Mouse (Mus musculus): ENCODE measurements around the gene Ctnnbip1. TPM values are rescaled to one million over a fixed set of nuclear protein-coding genes. Genes with fewer than 3 reads are reported as not detected.

The Ctnnbip1 gene
- total and polyA plus RNA-seq, 2 experiments from 2014 or later: 31.8 to 53.6 TPM

- Histone ChIP-seq H3K27ac (ENCODE audit: low read depth) (no peak overlapping the region), H3K9ac (replicated peaks; ENCODE audit: low read depth, low read length) (no peak overlapping the region), H3K4me2 (ENCODE audit: low read depth, low read length) (no peak overlapping the region), H3K4me1 (ENCODE audit: control insufficient read depth, insufficient read depth) (peaks cover 38% of the 10 kb centered on the region), H3K27me3 (ENCODE audit: control insufficient read depth, insufficient read depth, low read length) (no peaks in the 10 kb centered on the region), H3K36me3 (replicated peaks; ENCODE audit: control insufficient read depth, insufficient read depth, low read length) (no peaks in the 10 kb centered on the region), H3K9me3 (replicated peaks; ENCODE audit: control insufficient read depth, low read length) (no peaks in the 10 kb centered on the region), H3K4me3 (ENCODE audit: low read depth, low read length) (no peak overlapping the region)
- DNase-seq (ENCODE audit: low spot score) (no peak), ATAC-seq (ENCODE audit: insufficient read depth, low read depth) (no peak)
- 62% methylated on average over 10 of the region's 10 CpGs for WGBS
- TF ChIP-seq CTCF (IDR thresholded peaks at IDR 0.05; ENCODE audit: low read depth) (no peak), EP300 (IDR thresholded peaks at IDR 0.05; ENCODE audit: low read depth) (no peak)
Measured at GRCm38 (mm10) chr4:149521258-149521657, 3.2 kb downstream of the Ctnnbip1 start.

GRCm38 (mm10) chr4:149523961-149524360 is 5.9 kb downstream of the Ctnnbip1 start:
- peaks cover 43% of the 10 kb centered on the region for H3K4me1 ChIP-seq (ENCODE audit: control insufficient read depth, insufficient read depth)
- WGBS: 85% methylated on average over 6 of the region's 6 CpGs
- ATAC-seq (ENCODE audit: insufficient read depth, low read depth) (no peak), DNase-seq (ENCODE audit: low spot score) (no peak)
- no peak overlapping the region for H3K9ac ChIP-seq (replicated peaks; ENCODE audit: low read depth, low read length)
- H3K9me3 ChIP-seq (replicated peaks; ENCODE audit: control insufficient read depth, low read length): no peaks in the 10 kb centered on the region
- H3K4me3 ChIP-seq (ENCODE audit: low read depth, low read length): no peak overlapping the region
- no peak overlapping the region for H3K27ac ChIP-seq (ENCODE audit: low read depth)
- H3K27me3 ChIP-seq (ENCODE audit: control insufficient read depth, insufficient read depth, low read length): no peaks in the 10 kb centered on the region
- no peaks in the 10 kb centered on the region for H3K36me3 ChIP-seq (replicated peaks; ENCODE audit: control insufficient read depth, insufficient read depth, low read length)
- TF ChIP-seq CTCF (IDR thresholded peaks at IDR 0.05; ENCODE audit: low read depth): no peak
- no peak for TF ChIP-seq EP300 (IDR thresholded peaks at IDR 0.05; ENCODE audit: low read depth)
- no peak overlapping the region for H3K4me2 ChIP-seq (ENCODE audit: low read depth, low read length)

DNA sequence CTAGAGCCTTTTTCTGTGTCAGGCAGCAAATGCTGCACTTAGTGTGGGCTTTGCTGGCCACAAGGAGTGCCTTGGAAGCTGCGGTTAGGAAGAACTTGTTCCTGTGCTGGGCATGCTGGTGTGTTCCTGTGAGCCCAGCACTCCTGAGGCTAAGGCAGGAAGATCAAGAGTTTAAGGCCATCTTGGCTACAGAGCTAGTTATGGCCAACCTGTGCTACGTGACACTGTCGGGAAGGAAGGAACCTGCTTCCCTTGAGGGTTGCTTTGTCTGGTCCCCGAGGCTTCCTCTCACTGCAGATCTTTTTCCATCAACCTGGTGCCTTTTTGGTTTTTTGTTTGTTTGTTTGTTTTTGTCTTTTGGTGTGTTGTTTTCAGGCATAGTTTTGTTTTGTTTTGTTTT is 7.1 kb downstream of the Ctnnbip1 start:
- DNase-seq (ENCODE audit: low spot score): no peak

GRCm38 (mm10) chr4:149525811-149526210 is 7.8 kb downstream of the Ctnnbip1 start:
- H3K4me1 ChIP-seq (ENCODE audit: control insufficient read depth, insufficient read depth): peaks cover 50% of the 10 kb centered on the region

More for the DNA sequence above, 7.1 kb downstream of the Ctnnbip1 start:
- peaks cover 49% of the 10 kb centered on the region for H3K4me1 ChIP-seq (ENCODE audit: control insufficient read depth, insufficient read depth)
- ATAC-seq (ENCODE audit: insufficient read depth, low read depth): no peak
- H3K36me3 ChIP-seq (replicated peaks; ENCODE audit: control insufficient read depth, insufficient read depth, low read length): no peaks in the 10 kb centered on the region
- no peak overlapping the region for H3K4me3 ChIP-seq (ENCODE audit: low read depth, low read length)
- H3K9me3 ChIP-seq (replicated peaks; ENCODE audit: control insufficient read depth, low read length): no peaks in the 10 kb centered on the region
- no peaks in the 10 kb centered on the region for H3K27me3 ChIP-seq (ENCODE audit: control insufficient read depth, insufficient read depth, low read length)
- 68% methylated on average over 4 of the region's 4 CpGs for WGBS
- no peak for TF ChIP-seq CTCF (IDR thresholded peaks at IDR 0.05; ENCODE audit: low read depth)
- no peak for TF ChIP-seq EP300 (IDR thresholded peaks at IDR 0.05; ENCODE audit: low read depth)
- no peak overlapping the region for H3K4me2 ChIP-seq (ENCODE audit: low read depth, low read length)
- peak overlapping the region; percentile 76 for H3K27ac ChIP-seq (ENCODE audit: low read depth)
- no peak overlapping the region for H3K9ac ChIP-seq (replicated peaks; ENCODE audit: low read depth, low read length)

GRCm38 (mm10) chr4:149526330-149526729 is 8.3 kb downstream of the Ctnnbip1 start:
- Histone ChIP-seq H3K4me2 (ENCODE audit: low read depth, low read length) (no peak overlapping the region), H3K4me1 (ENCODE audit: control insufficient read depth, insufficient read depth) (peaks cover 50% of the 10 kb centered on the region), H3K9ac (replicated peaks; ENCODE audit: low read depth, low read length) (no peak overlapping the region), H3K36me3 (replicated peaks; ENCODE audit: control insufficient read depth, insufficient read depth, low read length) (no peaks in the 10 kb centered on the region), H3K9me3 (replicated peaks; ENCODE audit: control insufficient read depth, low read length) (no peaks in the 10 kb centered on the region), H3K27me3 (ENCODE audit: control insufficient read depth, insufficient read depth, low read length) (no peaks in the 10 kb centered on the region), H3K4me3 (ENCODE audit: low read depth, low read length) (no peak overlapping the region), H3K27ac (ENCODE audit: low read depth) (peak overlapping the region; percentile 76)
- ATAC-seq (ENCODE audit: insufficient read depth, low read depth) (peak; percentile 61), DNase-seq (ENCODE audit: low spot score) (no peak)
- TF ChIP-seq CTCF (IDR thresholded peaks at IDR 0.05; ENCODE audit: low read depth): no peak
- peak; percentile 70; the same call in 1 of the 2 replicates for TF ChIP-seq EP300 (IDR thresholded peaks at IDR 0.05; ENCODE audit: low read depth)
- WGBS: 50% methylated on average over 7 of the region's 7 CpGs

More at GRCm38 (mm10) chr4:149525811-149526210, 7.8 kb downstream of the Ctnnbip1 start:
- no peaks in the 10 kb centered on the region for H3K36me3 ChIP-seq (replicated peaks; ENCODE audit: control insufficient read depth, insufficient read depth, low read length)
- WGBS: 72% methylated on average over 6 of the region's 6 CpGs
- H3K9ac ChIP-seq (replicated peaks; ENCODE audit: low read depth, low read length): peak overlapping the region; percentile 28
- ATAC-seq (ENCODE audit: insufficient read depth, low read depth): no peak
- H3K9me3 ChIP-seq (replicated peaks; ENCODE audit: control insufficient read depth, low read length): no peaks in the 10 kb centered on the region
- H3K27me3 ChIP-seq (ENCODE audit: control insufficient read depth, insufficient read depth, low read length): no peaks in the 10 kb centered on the region
- peak overlapping the region; percentile 76 for H3K27ac ChIP-seq (ENCODE audit: low read depth)
- H3K4me2 ChIP-seq (ENCODE audit: low read depth, low read length): 0 out of 2 replicates have a peak overlapping the region, but pooled peaks have one; percentile 22
- no peak for DNase-seq (ENCODE audit: low spot score)
- TF ChIP-seq EP300 (IDR thresholded peaks at IDR 0.05; ENCODE audit: low read depth): no peak
- TF ChIP-seq CTCF (IDR thresholded peaks at IDR 0.05; ENCODE audit: low read depth): no peak
- no peak overlapping the region for H3K4me3 ChIP-seq (ENCODE audit: low read depth, low read length)

Measured in heart, postnatal 0 days (tissue).